Mouse (Mus musculus): ENCODE results near the gene Snip1. TPM values are rescaled to one million over a fixed set of nuclear protein-coding genes. Genes with fewer than 3 reads are reported as not detected.
A peak's percentile ranks its signal among the peaks of the same experiment; 100 is the strongest.

The Snip1 gene
- polyA plus RNA-seq, 1 experiment: 14.1 TPM

DNA sequence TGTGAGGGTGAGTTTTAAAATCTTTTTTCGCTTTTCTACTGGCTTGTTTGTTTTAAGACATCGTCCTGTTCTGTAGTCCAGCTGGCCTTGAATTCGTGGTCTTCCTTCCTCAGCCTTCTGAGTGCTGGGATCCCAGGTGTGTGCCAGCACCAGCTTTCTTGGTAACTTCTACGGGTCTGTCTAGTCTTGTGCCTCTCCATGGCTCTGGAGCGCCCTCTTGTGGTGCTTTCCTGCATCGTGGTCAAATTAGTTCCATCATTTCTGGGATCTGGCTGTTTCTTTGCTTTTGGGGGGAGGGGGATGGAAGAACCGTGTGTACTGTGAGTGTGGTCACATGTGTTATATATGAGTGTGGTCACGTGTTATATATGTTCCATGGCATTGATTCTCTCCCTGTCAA, 33.0 kb downstream of the Snip1 start:
- peak; percentile 63 for DNase-seq (ENCODE audit: low spot score)

GRCm38 (mm10) chr4:125101334-125101733, 34.9 kb downstream of the Snip1 start:
- DNase-seq (ENCODE audit: low spot score): no peak

- no peak for DNase-seq (ENCODE audit: low spot score)
These were observed 38.9 kb downstream of the Snip1 start for GRCm38 (mm10) chr4:125105354-125105753.

- peak; percentile 76 for DNase-seq (ENCODE audit: low spot score)
These were observed 48.2 kb downstream of the Snip1 start for GRCm38 (mm10) chr4:125114638-125115037.

DNA sequence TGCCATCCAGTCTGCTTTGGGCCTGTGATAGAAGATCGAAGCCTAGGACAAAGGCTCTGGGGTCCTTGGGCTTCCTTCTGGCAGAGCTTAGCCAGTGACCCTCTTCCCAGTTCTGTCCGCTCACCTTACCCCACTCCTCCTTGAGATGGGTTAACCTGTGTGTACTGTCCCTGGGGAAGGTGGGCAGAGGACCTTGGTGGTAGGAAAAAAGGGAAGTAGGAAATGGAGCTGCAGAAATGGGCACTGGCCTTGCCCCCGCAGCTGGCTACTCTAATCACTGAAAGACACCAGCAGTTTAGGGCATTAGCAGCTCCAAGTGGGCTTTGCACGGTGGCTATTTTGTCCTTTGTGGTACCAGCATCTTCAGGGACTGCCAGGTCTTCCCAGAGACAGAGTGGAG, 48.6 kb downstream of the Snip1 start:
- no peak for DNase-seq (ENCODE audit: low spot score)

GRCm38 (mm10) chr4:125115710-125116089, 49.2 kb downstream of the Snip1 start:
- DNase-seq (ENCODE audit: low spot score): no peak

GRCm38 (mm10) chr4:125116090-125116861, 49.8 kb downstream of the Snip1 start:
- DNase-seq (ENCODE audit: low spot score): no peak

DNA sequence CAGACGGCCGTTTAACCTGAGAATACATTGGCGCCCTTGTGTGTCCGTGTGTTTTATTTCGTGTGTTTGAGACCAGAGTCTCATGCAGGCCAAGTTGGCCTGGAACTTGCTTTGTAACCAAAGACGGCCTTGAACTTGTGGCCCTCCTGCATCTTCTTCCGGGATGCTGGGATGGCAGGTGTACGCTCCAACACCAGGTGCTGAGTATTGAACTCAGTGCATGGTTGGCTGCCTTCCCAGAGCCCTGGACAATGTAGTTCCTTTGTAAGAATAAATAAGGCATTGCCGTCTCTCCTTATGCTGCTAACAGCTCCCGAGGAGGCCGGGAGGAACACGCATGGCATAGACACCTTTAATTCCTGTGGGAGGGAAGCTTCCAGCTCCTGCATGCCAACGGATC, 50.5 kb downstream of the Snip1 start:
- no peak for DNase-seq (ENCODE audit: low spot score)

DNA sequence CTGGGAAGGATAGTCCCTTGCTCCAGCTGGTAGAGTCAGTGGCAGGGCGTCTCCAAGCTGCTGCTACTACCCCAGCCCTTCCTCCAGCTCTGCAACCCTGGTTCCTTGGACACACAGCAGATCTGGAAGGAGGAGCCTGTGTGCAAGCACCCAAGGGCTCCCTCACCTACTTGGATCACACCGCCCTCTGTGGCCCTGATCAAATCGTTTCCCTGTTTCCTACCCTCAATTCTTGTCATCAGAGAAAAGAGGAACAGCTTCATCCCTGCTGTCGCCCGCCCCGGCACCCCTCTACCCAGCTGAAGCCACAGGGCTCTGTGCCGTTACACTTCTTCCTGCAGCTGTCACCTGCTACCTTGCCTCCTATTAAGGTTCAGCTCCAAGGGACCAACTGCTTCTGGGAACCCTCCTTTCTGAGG, 51.4 kb downstream of the Snip1 start:
- no peak for DNase-seq (ENCODE audit: low spot score)

- no peak for DNase-seq (ENCODE audit: low spot score)
These were observed 52.6 kb downstream of the Snip1 start for GRCm38 (mm10) chr4:125119070-125119469.

- no peak for DNase-seq (ENCODE audit: low spot score)
These were observed 53.2 kb downstream of the Snip1 start for GRCm38 (mm10) chr4:125119721-125120120.

- peak; percentile 64 for DNase-seq (ENCODE audit: low spot score)
These were observed 56.2 kb downstream of the Snip1 start for GRCm38 (mm10) chr4:125122431-125123278.

- DNase-seq (ENCODE audit: low spot score): no peak
These were observed 56.8 kb downstream of the Snip1 start for GRCm38 (mm10) chr4:125123279-125123671.

Other genes with a start within 250 kb of the Snip1 start
- 32.5 and 47.3 TPM in 2 replicates for gene Yrdc, start 216.0 kb upstream of the Snip1 start, polyA plus RNA-seq (2012; rRNA removed)
- 32.4 and 37.5 TPM in 2 replicates for gene 1110065P20Rik, start 215.5 kb upstream of the Snip1 start, polyA plus RNA-seq (2012; rRNA removed)
- 0.65 and 0.76 TPM in 2 replicates for gene Maneal, start 204.5 kb upstream of the Snip1 start, polyA plus RNA-seq (2012; rRNA removed)
- gene Epha10, start 185.8 kb upstream of the Snip1 start, polyA plus RNA-seq (2012; rRNA removed): not detected in 2 replicates
- 17.4 and 17.8 TPM in 2 replicates for gene 9930104L06Rik, start 129.6 kb upstream of the Snip1 start, polyA plus RNA-seq (2012; rRNA removed)
- gene Cdca8, start 127.4 kb upstream of the Snip1 start, polyA plus RNA-seq (2012; rRNA removed): 2.0 and 3.3 TPM in 2 replicates
- gene Rspo1, start 80.2 kb upstream of the Snip1 start, polyA plus RNA-seq (2012; rRNA removed): 6.3 and 7.5 TPM in 2 replicates
- 58.9 and 59.8 TPM in 2 replicates for gene Gnl2, start 50.1 kb upstream of the Snip1 start, polyA plus RNA-seq (2012; rRNA removed)
- gene Dnali1, start 969 bp upstream of the Snip1 start, polyA plus RNA-seq (2012; rRNA removed): 0.03 and 0.10 TPM in 2 replicates
- gene Meaf6, start 18.5 kb downstream of the Snip1 start, polyA plus RNA-seq (2012; rRNA removed): 28.8 and 36.0 TPM in 2 replicates
- gene Zc3h12a, start 61.2 kb downstream of the Snip1 start, polyA plus RNA-seq (2012; rRNA removed): 12.5 and 13.1 TPM in 2 replicates